Mouse (Mus musculus) bone marrow, adult 2 months (tissue): ENCODE measurements around the gene Gm5134.

ENCODE experiments used
- CTCF ChIP-seq: fragments of 200-500 bp; IDR thresholded peaks from 2 replicates; pipeline ENCODE4 v1.5.1; 2011; ENCODE audit warnings: low read length, control low read depth; ENCODE audit not compliant: control insufficient read depth, insufficient read depth
- POLR2A ChIP-seq: fragments of 200-500 bp; IDR thresholded peaks from 2 replicates; pipeline ENCODE4 v1.6.1; 2011; ENCODE audit warnings: low read depth, mild to moderate bottlenecking, control low read depth, low read length, borderline replicate concordance; ENCODE audit not compliant: control insufficient read depth

GRCm38 (mm10) chr10:76006385-76006784 lies 52.1 kb downstream of the Gm5134 start:
- TF ChIP-seq CTCF (no peak), POLR2A (no peak)
